Mouse (Mus musculus) frontal cortex, postnatal 25 days (tissue): ENCODE results near the gene Lrrc31.
A peak's percentile ranks its signal among the peaks of the same experiment; 100 is the strongest.
"Not testable (repeated sequence)": the region's sequence is repeated elsewhere in the genome, so short reads cannot be mapped to it uniquely, and the experiment has no call there.

Experiments used
- DNase-seq, 2 experiments: peaks; one replicate each; pipeline ENCODE4 v3.0.0; 2022; ENCODE audit warnings: low spot score in 2 of 2

Gene Lrrc31

DNA sequence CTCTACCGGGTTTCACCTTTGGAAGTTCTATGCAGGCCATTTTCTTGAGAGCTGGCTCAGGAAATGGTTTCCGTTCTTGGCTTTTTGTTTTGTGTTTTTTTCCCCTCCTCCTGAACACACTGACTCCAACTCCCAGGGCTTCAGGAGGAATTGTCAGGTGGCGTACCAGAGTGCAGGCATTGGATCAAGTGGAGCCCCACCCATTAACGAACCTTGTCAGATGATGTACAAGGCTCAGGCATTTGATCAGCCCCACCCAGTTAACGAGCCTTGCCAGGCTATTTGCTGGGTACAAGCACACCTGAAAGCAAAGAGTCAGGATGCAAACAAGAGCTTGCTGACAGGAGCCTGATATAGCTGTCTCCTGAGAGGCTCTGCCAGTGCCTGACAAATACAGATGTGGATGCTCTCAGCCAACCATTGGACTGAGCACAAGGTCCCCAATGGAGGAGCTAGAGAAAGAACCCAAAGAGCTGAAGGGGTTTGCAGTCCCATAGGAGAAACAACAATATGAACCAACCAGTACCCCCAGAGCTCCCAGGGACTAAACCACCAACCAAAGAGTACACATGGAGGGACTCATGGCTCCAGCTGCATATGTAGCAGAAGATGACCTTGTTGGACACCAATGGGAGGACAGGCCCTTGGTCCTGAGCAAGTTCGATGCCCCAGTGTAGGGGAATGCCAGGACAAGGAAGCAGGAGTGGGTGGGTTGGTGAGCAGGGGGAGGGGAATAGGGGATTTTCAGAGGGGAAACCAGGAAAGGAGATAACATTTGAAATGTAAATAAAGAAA, at the start of gene Lrrc31:
Lrrc31 (minus strand) TSS at position 133 of the 795 bp plus-strand sequence.
- DNase-seq = not testable (repeated sequence)

- no peak for DNase-seq
Observed at GRCm38 (mm10) chr3:30748316-30748715, 48.7 kb upstream of the Lrrc31 start.

DNA sequence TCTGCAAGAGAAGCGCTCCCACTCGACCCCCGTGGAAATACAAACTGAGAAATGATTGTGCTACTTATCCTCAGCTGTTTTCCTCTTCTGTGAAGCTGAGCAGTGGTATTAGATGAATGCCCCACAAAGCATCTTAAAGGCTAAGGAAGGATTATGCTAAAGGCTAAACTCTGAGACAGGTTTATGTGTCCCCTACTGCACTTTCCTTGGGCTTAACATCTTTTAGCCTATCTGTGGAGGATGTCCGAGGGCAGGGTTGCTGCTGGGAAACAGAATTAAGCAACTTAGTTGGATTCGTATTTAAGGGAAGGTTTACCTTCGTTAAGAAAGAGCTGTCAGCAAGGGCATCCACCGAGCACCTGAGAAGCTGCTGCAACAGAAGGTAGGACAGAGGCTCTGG, 46.4 kb upstream of the Lrrc31 start, which contains the start of gene Samd7:
Samd7 (plus strand) TSS at position 288 of the 400 bp plus-strand sequence.
- DNase-seq = no peak

DNA sequence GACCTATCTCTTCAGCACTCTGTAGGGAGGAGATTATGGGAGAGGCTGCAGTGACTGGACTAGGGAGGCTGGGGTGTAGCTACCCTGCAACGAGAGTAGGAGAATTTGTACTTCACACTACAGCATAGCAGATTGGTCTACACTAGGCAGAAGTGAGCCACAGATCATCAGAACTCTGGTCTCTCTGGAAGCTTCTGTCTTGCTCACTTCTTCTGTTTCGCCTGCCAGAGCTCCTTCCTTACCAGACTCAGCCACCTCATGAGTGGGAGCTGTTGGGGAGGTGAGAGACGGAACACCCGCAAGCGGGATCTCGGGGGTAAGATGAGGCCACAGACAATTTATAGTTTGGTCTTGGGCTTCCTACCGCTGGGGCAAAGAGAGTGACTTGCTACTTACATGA, 43.2 kb upstream of the Lrrc31 start:
- no peak for DNase-seq

- no peak for DNase-seq
Observed at GRCm38 (mm10) chr3:30741306-30741705, 41.7 kb upstream of the Lrrc31 start.

GRCm38 (mm10) chr3:30736809-30737208, 37.2 kb upstream of the Lrrc31 start:
- DNase-seq = peak; percentile 9 to 27

- DNase-seq = no peak
Observed at GRCm38 (mm10) chr3:30729046-30729445, 29.4 kb upstream of the Lrrc31 start.

DNA sequence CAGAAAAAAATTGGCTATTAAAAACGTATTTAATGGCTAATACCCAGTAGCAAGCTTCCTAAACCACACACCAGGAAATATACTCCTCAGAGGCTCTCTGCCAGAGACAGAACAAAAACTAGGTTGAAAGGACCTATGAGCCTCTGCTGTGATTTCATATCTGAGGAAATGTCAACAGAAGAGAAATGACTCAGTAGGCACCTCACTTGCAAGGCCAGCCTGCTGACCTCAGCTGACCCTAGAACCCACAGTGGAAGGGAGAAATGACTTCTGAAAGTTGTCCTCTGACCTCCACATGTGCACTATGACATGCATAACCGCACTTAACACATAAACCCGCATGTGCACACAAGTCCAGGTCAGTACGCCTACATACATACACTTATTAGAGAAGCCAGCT, 27.6 kb upstream of the Lrrc31 start:
- no peak for DNase-seq

DNA sequence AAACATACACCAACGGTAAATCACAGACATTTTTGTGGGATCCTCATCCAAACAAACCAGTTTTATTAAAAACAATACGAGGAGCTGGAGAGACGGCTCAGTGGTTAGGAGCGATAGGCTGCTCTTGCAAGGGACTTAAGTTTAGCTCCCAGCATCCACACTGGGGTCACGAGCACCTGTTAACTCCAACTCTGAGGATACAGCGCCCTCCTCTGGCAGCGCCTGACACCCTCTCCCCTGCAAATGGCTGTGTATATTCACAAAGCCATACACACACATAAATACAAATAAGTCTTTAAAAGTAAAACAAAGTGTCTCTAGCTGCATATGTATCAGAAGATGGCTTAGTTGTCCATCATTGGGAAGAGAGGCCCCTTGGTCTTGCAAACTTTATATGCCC, 25.9 kb upstream of the Lrrc31 start:
- DNase-seq = no peak

- no peak for DNase-seq
Observed at GRCm38 (mm10) chr3:30724848-30725465, 25.3 kb upstream of the Lrrc31 start.

GRCm38 (mm10) chr3:30724105-30724824, 24.6 kb upstream of the Lrrc31 start:
- DNase-seq = no peak

GRCm38 (mm10) chr3:30723179-30723578, 23.5 kb upstream of the Lrrc31 start:
- no peak for DNase-seq

- DNase-seq = no peak
Observed at GRCm38 (mm10) chr3:30722461-30722860, 22.8 kb upstream of the Lrrc31 start.

DNA sequence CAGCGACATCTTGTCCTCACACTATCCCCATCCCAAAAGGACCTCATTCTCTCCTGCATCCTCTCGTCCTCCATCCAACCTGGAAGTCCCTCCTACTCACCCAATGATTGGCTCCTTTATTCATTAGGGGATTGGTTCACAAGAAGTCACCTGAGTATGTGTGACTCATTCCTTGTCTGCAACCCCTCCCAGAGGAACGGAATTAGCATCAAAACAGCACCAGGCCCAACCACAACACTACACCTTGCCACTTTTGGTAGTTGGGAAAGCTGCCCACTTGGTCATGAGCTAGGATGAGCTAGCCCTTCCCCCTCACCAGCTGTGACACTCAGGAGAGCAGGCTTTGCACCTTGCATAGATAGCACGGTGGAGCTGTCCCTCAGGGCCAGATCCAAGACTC, 22.4 kb upstream of the Lrrc31 start:
- DNase-seq = no peak

DNA sequence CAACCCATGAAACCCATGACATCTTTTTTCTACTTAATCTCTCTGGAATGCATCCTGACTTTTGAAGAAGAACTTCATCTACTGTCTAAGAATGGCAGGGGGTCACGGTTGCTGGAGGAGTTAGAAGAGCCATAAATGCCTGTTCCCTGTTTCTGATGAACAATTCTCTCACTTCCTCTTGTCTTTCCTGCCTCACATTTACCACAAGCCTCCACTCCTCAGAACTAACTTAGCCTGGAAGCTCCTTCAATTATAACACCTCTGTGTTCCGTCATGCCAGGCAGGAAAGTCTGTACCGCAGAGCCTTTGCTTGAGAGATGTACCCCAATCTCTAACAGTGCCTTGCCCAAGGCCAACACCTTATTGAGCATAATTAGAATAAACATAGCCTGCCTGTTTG, 19.0 kb upstream of the Lrrc31 start:
- no peak for DNase-seq

DNA sequence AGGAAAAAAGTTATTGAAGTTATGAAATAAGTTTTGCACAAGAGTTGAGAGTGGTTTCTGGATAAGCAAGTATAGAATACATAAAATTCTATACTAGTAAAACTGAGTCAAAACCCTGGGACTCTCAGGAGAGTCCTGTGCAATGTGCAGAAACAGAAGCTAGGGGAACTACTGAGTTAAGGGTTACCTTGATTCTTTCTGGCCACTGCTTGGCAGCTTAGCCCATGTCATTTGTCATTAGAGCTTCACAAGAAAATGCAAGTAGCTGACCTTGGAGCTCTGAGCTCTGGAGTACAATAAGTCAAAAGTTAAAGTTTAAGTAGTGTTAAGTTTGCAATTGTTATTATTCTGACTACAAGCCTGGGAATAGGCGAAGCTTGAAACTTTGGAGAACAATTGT, 13.7 kb upstream of the Lrrc31 start:
- no peak for DNase-seq

DNA sequence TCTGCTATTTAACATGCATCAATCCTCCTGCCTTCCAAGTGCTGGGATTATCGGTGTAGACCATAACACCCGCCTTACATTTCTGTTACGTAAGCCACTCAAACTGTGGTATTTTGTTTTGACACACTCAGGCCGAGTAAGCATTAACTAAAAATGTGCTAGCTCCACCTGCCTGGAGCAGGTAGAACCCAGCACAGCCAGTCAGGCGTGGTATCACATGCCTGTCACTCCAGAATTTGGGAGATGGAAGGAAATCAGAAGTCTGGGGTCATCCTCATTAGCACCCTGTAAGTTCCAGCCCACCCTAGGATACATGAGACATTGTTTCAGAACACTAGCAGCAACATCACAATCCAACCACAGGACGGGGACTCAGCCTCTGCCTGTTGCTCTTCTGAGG, 10.5 kb upstream of the Lrrc31 start:
- no peak for DNase-seq

GRCm38 (mm10) chr3:30706614-30707276, 7.1 kb upstream of the Lrrc31 start:
- no peak for DNase-seq

- DNase-seq = no peak
Observed at GRCm38 (mm10) chr3:30705977-30706376, 6.3 kb upstream of the Lrrc31 start.

- DNase-seq = no peak
Observed at GRCm38 (mm10) chr3:30697891-30698290, 1.8 kb downstream of the Lrrc31 start.

DNA sequence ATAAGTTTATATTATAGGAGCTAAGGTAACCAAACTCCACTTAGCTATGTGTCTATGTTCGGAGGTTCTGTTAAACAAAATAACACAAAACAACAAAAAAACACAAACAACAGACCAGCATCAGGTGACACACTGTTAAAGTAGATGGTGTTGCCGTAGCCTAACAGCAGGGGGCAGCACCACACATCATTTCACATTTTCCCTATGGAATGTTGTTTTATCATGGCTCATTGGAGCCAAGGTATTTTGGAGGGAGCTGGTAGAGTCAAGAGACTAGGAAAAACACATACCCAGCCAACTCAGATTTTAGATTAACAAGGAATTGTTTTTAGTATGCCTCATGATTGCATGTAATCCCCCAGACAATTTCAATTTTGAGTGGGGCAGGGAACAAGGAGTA, 3.3 kb downstream of the Lrrc31 start:
- peak; percentile 31 to 67 for DNase-seq

DNA sequence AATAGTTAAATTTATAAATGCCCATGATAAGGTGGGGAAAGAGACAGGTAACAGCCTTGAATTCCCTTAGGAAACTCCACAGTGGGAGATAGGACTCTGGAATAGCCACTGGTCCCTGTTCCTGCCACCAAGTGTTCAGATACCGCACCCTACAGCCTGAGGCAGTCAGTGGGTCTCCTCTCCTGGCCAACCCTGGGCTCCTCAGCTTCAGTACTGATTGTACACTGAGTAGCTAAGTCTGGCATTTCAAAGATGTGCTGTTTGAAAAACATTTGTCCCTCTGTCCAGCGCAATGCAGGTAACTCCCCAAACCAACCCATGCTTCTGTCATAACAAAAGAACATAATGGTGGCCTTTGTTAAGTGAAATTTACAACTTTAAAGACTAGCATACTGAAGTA, 4.0 kb downstream of the Lrrc31 start:
- DNase-seq = no peak
